Comparison of ENCODE assay signal across 7 mouse cellular contexts in the genomic region with DNA sequence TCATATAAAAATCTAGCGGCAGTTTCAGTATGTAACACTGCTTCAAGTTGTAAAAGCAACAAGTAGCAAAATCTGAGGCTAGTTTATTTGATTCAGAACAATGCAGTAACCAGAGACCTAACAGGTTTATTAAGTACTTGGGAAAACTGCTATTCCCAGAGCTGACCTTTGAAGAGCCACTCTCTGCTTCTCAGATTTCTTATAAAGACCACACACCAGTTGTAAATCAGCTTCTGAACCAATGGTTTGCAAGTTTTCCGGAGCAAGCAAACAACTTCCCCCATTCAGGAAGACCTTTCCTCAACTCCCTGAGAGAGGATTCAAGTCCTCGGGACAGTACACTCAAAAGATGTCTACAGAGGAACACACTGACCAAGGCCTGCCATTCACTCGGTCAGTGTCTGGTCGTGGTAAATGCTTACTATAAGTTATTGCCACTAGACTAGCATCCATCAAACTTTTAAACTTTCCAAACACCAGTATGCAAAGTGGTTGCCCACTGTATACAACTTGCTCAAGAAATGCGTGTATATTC. TPM values are rescaled to one million over a fixed set of nuclear protein-coding genes. Genes with fewer than 3 reads are reported as not detected.
DNase-seq lines count a peak whose midpoint lies in the region; ATAC-seq and TF ChIP-seq lines count a peak whose summit lies in the region.

No protein-coding gene starts in this region.

- H3K4me2 ChIP-seq in forebrain, postnatal 0 days (ENCODE audit: low read depth), result peak overlapping the region; percentile 69
- H3K4me2 ChIP-seq in liver, postnatal 0 days (ENCODE audit: low read depth, low read length), result peak overlapping the region; percentile 91

- H3K27me3 ChIP-seq in C2C12 (ENCODE audit: control insufficient read depth, insufficient read depth, insufficient read length) (no peaks in the 10 kb centered on the region), E14TG2a.4 (ENCODE audit: insufficient read depth, low read length) (no peaks in the 10 kb centered on the region)
- H3K27me3 ChIP-seq in forebrain, postnatal 0 days (ENCODE audit: insufficient read depth, low read length), result no peaks in the 10 kb centered on the region
- H3K27me3 ChIP-seq in liver, postnatal 0 days (ENCODE audit: insufficient read depth, low read length), result no peaks in the 10 kb centered on the region

- H3K36me3 ChIP-seq in C2C12 (ENCODE audit: control insufficient read depth, insufficient read depth) (no peaks in the 10 kb centered on the region), E14TG2a.4 (ENCODE audit: insufficient read depth, low read length) (no peaks in the 10 kb centered on the region)
- H3K36me3 ChIP-seq in forebrain, postnatal 0 days (ENCODE audit: insufficient read depth), result no peaks in the 10 kb centered on the region
- H3K36me3 ChIP-seq in liver, postnatal 0 days (replicated peaks; ENCODE audit: insufficient read depth, low read length), result no peaks in the 10 kb centered on the region

- ATAC-seq in forebrain, postnatal 0 days, result no peak
- no peak for ATAC-seq in liver, postnatal 0 days

- no peak overlapping the region for H3K27ac ChIP-seq in forebrain, postnatal 0 days (ENCODE audit: low read depth, low read length)
- peak overlapping the region; percentile 98 for H3K27ac ChIP-seq in liver, postnatal 0 days (ENCODE audit: low read depth)

- no peak overlapping the region for H3ac ChIP-seq in C2C12 (ENCODE audit: control insufficient read depth, insufficient read length, low read depth)

- H3K79me2 ChIP-seq in C2C12 (ENCODE audit: control insufficient read depth, insufficient read depth), result peaks cover 57% of the 10 kb centered on the region

- no peak for DNase-seq in forebrain, postnatal 0 days
- no peak for DNase-seq in liver, postnatal 0 days
- DNase-seq in cerebellum, postnatal 14 days, result no peak
- DNase-seq in left cerebral cortex, postnatal 25 days (ENCODE audit: low spot score in 2 of 2), result no peak
- no peak for DNase-seq in testis, postnatal 10 days (ENCODE audit: low spot score)

- no peak for TF ChIP-seq EP300 in liver, postnatal 0 days (IDR thresholded peaks at IDR 0.05; ENCODE audit: low read depth)

- H3K4me1 ChIP-seq in E14TG2a.4 (replicated peaks; ENCODE audit: low read depth, low read length), result peaks cover 54% of the 10 kb centered on the region
- H3K4me1 ChIP-seq in forebrain, postnatal 0 days (ENCODE audit: insufficient read depth), result peaks cover 16% of the 10 kb centered on the region
- H3K4me1 ChIP-seq in liver, postnatal 0 days (ENCODE audit: insufficient read depth), result peaks cover 24% of the 10 kb centered on the region

- TF ChIP-seq CTCF in C2C12 (IDR thresholded peaks at IDR 0.05; ENCODE audit: control insufficient read depth, insufficient read depth, insufficient read length) (no peak), E14TG2a.4 (conservative IDR thresholded peaks at IDR 0.05; ENCODE audit: low read length) (no peak)
- TF ChIP-seq CTCF in forebrain, postnatal 0 days (IDR thresholded peaks at IDR 0.05; ENCODE audit: low read depth), result no peak
- TF ChIP-seq CTCF in liver, postnatal 0 days (IDR thresholded peaks at IDR 0.05; ENCODE audit: low read depth), result no peak

- peaks cover 27% of the 10 kb centered on the region for H3K79me3 ChIP-seq in C2C12 (ENCODE audit: low read depth)

- H3K9ac ChIP-seq in forebrain, postnatal 0 days, result peak overlapping the region; percentile 97
- H3K9ac ChIP-seq in liver, postnatal 0 days (replicated peaks), result peak overlapping the region; percentile 97

- H3K9me3 ChIP-seq in E14TG2a.4 (ENCODE audit: low read length), result no peaks in the 10 kb centered on the region
- no peaks in the 10 kb centered on the region for H3K9me3 ChIP-seq in forebrain, postnatal 0 days (ENCODE audit: low read length)
- H3K9me3 ChIP-seq in liver, postnatal 0 days (ENCODE audit: low read length), result no peaks in the 10 kb centered on the region

- 17% methylated on average over 6 of the region's 6 CpGs for WGBS in forebrain, postnatal 0 days
- 20% methylated on average over 6 of the region's 6 CpGs for WGBS in liver, postnatal 0 days (ENCODE audit: insufficient replicate concordance)

- H3K4me3 ChIP-seq in C2C12 (ENCODE audit: insufficient read depth, poor library complexity, severe bottlenecking) (peak overlapping the region; percentile 59), E14TG2a.4 (replicated peaks; ENCODE audit: low read length) (peak overlapping the region; percentile 91)
- peak overlapping the region; percentile 82 for H3K4me3 ChIP-seq in forebrain, postnatal 0 days (ENCODE audit: low read depth, low read length)
- H3K4me3 ChIP-seq in liver, postnatal 0 days (ENCODE audit: low read depth, low read length), result peak overlapping the region; percentile 72

- intact Hi-C loops in left cerebral cortex, postnatal 25 days (cut with DNase I), result no loop called here

TF ChIP-seq in C2C12, 6 proteins besides CTCF, POLR2A, EP300 and RAD21:
- TF ChIP-seq MYOD1 (IDR thresholded peaks at IDR 0.05; ENCODE audit: control insufficient read depth, insufficient read length, low read depth) (no peak), MAX (IDR thresholded peaks at IDR 0.05) (no peak), FOSL1 (IDR thresholded peaks at IDR 0.05; ENCODE audit: insufficient read depth, low read length, poor library complexity, severe bottlenecking) (no peak), USF1 (IDR thresholded peaks at IDR 0.05; ENCODE audit: low read depth) (no peak), MYOG (IDR thresholded peaks at IDR 0.05; ENCODE audit: control insufficient read depth, extremely low read depth, insufficient read length) (no peak), CEBPB (IDR thresholded peaks at IDR 0.05; ENCODE audit: low read depth) (no peak)

RNA-seq across cellular contexts. Expression of a gene that starts 1.6 kb away (rescaled TPM):
- 6.3 TPM for polyA plus RNA-seq in C2C12 (2012; fragmentation: generic; extraction: Trizol)
- total RNA-seq in forebrain, postnatal 0 days (2014; rRNA removed), result 27.3 and 32.0 TPM in 2 replicates
- polyA plus RNA-seq in forebrain, postnatal 0 days (2015; fragmentation: Nextera tagmentation; extraction: Ambion mirVana), result 9.5 and 10.7 TPM in 2 replicates
- polyA plus RNA-seq in liver, postnatal 0 days (2015; fragmentation: Nextera tagmentation; extraction: Ambion mirVana), result 3.3 and 5.0 TPM in 2 replicates
- total RNA-seq in left cerebral cortex, postnatal 25 days (2021), result 10 to 100 TPM; 59.2 to 62.4 TPM
